Mouse (Mus musculus): ENCODE results near the gene Gm49337.

Gm49337 gene

DNA sequence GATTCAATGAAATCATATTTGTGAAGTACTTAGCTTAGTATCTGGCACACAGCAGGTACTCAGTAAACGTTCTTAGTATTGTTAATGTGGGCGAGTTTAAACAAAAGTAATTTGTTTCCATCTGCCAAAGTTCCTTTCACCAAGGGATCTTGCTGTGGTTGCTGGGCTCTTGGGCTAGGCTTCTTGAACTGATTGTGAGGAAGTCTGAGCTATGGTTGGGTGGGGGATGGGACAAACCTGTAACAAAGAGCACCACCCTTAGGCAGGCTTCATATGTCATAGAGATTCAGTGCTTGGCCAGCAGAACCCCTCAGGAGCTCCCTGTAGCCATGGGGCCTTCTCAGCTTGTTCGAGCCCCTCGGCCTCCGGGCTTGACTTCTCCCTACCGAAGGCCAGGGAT is at the start of gene Gm49337, which contains the start of gene 1700042G07Rik:
Gm49337 (plus strand) TSS at position 313 of the 400 bp plus-strand sequence.
1700042G07Rik (plus strand) TSS at position 301 of the 400 bp plus-strand sequence.
- no peak for DNase-seq

DNA sequence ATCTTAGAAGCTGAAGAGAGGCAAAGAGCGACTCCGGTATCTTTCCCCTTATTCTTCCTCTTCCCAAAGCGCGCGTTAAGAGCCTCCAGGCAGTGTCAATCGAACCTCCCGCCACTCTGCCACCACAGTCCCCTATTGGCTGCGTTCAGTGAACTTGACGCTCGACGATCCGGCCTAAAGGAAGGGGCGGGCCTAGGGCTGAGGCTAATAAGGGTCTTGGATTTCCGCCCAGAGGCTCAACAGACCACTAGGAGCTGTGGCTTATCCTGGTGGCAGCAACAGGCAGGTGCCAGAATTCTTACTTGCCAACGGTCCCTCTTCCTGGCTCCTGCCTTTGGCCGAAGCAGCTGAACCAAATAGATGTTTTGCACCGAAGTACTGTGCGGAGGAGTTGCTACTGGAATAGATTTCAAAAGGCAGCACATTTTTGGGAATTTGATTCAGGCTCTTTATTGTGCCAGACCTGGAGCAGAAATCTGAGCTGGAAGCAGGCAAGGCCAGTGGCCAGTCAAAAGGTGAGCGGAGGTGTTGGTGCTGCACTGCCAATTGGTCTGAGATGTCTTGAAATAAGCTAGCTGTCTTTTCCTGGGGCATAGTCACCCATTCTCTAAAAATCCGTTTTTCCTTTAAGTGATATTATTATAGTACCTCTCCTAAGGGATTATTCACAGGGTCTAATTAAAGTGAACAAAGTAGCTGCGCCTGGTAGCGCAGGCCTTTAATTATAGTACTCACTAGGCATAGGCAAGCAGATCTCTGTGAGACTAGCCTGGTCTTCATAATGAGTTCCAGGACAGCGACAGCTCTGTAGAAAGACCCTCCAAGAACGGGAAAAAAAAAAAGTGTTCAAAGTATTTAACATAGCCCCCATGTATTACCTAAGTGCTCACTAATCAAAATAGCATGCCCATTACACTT is 49.3 kb upstream of the Gm49337 start, which contains the start of the genes Rad54l and Pomgnt1:
Rad54l (minus strand) TSS at position 89 of the 918 bp plus-strand sequence.
Pomgnt1 (plus strand) TSS at position 239 of the 918 bp plus-strand sequence.
- DNase-seq = peak; percentile 68

DNA sequence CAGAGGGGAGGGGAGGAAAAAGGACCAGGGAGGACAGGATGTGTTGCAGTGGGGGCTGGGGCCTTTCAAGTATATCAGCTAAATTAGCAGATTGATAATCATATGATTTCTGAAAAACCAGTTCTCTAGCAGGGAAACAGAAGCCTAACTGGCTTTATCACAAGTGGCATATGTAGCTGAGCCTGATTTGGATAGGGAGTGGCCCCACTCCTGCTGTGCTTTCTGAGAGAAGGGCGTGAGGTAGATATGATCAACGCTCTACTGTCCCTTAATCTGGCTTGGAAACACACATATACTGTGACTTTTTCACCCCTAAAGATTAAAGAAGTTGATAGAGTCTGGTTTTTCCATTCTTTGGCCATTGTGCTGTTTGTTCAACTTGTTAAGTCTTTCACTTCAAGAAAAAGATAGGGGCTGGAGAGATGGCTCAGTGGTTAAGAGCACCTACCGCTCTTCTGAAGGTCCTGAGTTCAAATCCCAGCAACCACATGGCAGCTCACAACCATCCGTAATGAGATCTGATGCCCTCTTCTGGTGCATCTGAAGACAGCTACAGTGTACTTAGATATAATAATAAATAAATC is 47.3 kb upstream of the Gm49337 start:
- DNase-seq = no peak

DNA sequence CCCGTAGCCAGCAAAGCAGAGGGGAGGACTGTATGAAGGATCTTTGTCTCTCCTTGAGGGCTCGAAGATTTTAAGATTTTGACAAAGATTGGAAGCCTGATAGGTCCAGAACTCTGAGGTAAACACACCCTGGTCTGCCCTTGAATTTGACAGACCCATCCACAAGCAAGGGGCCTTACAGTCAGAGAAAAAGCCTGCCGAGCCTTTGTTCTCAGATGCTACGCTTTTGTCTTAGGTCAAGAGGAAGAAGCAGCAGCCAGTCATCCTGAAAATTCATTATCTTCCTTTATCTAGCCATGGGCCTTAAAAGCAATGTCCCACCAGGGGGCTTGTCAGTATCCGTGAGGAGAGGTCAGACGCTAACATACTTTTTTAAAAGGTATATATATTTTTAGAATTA is 45.2 kb upstream of the Gm49337 start:
- no peak for DNase-seq

DNA sequence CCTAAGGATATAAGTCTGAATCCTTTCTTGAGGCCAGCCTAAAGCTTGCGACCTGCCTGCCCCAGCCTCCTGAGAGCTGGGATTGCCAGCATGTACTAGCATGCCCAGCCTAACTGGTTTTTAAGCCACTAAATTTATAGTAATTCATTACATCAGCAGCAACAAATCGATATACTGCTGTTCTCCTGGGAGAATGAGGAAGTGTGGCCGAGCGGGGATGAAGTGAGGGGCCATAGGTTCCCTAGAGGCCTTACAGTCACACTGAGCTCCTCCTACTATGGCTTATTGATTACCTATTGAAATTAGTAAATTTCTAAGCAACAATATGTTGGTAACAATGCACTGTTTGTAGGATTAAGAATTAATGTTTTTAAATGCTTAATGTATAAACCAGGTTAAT is 40.1 kb upstream of the Gm49337 start:
- no peak for DNase-seq

DNA sequence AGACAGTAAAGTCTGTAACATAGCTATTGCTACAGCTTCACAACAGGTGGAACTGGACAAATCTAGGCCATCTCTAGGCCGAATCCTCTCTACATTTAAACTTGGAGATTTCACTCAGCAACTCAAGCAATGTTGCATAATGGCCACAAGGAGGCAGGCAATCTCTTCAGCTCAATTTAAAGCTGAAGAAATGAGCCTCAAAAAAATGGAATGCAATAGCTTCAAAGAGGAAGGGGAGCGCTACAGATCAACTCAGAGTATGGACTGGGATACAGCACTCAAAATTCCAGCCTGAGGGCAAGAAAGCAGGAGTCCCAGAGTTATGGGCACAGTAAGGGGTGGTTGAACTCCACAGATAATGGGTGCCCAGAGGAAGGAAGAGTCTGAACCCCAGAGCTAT is 38.2 kb upstream of the Gm49337 start:
- DNase-seq = no peak

DNA sequence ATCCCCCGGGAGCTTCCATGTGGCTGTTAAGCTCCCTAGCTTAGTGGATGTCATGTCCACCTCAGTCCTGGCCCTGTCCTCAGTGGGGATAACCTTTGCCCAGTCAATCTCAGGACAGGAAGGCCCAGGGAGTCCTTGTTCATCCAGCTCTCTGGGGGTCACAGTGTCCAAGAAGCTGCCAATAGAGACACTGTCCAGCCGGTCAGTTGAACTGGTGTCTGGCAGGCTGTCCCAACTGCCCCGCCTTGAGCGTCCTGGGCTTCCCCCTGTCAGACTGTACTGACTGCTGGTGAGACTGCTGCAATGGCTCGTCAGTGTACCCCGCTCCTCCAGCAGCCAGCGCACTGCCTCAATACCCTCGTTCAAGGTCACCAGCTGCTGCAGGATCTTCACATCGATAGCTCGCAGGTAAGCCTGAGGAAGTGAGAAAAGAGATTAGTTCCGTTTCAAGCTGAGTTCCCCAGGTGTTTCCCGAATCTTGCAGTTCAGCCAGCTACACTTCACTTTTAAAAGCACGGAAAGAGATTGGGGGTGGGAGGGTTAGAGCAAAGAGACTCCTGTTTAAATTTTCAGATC is 35.7 kb upstream of the Gm49337 start:
- DNase-seq = no peak

DNA sequence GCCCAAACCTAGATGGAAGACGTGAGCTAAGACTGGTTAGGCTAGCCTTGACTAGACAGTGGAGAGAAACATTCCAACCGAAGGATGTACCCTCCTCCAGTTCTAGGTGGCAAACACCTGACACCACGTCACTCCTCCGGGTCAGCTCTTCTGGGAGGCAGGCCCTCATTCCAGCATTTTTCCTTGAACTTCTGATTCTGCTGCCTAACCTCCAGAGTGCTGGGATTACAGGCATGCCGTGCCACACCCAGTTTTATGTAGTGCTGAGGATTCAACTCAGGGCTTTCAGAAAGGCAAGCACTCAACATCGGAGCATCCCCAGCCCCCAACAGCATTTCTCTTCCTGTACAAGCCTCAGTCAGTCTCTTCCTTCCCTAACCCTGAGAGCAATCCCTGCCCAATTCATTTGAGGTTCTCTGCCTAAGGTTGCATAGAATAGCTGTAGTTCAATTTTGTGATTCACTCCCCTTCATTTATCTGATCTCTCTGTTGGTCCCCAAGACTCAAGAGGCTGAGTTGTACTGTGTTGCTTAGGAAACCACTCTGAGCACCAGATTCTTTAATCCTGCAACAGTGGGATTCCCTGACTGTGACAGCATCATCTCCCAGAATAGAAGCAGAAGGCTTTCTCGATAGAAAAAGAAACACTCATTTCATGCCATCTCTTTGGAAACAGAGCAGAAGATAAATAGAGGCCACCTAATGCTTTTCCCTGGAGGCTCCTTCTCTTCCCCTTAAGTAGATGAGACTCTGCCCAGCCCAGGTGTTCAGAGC is 32.2 kb upstream of the Gm49337 start:
- DNase-seq = no peak

DNA sequence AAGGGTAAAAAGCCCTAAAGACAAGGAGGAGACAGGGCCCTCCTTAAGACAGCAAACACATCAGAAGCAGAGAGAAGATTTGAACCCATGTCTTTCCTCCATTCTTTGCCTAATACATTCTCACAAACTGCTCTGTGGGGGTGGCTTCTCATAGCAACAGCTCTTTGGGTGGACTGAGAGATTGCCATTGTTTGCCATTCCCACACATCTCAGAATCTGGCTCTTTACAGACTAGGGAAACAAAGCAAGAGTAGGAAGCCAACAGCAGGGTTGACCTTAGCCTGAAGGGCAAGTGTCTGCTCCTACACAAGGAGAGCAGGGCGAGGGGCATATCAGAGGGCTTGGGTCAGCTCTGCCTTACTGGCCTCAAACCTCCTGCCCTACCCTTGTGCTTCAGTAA is 31.4 kb upstream of the Gm49337 start:
- no peak for DNase-seq

DNA sequence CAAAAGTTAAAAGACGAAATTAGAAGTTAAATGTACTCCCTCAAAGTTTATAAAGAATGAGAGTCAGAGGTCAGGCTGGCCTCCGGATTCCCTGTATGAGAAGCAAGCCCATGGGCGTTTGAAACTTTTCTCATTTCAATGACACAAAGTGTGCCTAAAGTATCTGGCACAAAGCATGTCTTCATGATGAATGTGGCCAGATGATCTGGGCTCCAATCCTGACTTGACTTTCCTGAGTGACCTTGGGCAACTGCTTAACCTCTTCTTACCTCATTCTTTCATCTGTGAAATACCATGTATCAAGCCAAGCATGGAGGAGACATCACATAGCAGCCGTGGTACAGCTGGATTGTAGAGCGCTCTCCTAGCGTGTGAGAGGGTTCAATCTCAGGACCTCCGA is 30.9 kb upstream of the Gm49337 start:
- no peak for DNase-seq

DNA sequence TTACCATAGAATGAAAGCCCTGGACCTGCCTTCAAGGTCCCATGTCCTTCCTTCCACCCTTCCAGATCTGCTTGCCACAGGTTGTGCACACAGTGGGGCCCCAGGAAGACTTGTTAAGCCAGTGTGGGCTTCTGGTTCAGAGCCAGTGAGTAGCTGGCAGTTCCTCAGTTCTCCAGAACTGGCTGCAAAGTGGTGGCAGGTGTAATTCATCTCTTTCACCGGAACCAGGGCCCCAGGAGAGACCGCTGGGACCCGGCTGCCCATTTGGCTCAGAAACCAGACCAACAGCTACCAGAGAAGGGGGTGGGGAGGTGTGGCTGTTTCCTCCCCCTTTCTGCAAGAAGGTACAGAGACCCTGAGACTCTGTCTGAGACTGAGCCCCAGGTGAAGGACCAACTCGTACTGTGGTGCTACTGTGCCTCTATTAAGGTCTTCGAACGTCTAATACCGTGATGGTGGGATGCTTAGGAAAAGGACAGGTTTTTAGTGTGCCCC is 29.8 kb upstream of the Gm49337 start:
- peak; percentile 94 for DNase-seq

DNA sequence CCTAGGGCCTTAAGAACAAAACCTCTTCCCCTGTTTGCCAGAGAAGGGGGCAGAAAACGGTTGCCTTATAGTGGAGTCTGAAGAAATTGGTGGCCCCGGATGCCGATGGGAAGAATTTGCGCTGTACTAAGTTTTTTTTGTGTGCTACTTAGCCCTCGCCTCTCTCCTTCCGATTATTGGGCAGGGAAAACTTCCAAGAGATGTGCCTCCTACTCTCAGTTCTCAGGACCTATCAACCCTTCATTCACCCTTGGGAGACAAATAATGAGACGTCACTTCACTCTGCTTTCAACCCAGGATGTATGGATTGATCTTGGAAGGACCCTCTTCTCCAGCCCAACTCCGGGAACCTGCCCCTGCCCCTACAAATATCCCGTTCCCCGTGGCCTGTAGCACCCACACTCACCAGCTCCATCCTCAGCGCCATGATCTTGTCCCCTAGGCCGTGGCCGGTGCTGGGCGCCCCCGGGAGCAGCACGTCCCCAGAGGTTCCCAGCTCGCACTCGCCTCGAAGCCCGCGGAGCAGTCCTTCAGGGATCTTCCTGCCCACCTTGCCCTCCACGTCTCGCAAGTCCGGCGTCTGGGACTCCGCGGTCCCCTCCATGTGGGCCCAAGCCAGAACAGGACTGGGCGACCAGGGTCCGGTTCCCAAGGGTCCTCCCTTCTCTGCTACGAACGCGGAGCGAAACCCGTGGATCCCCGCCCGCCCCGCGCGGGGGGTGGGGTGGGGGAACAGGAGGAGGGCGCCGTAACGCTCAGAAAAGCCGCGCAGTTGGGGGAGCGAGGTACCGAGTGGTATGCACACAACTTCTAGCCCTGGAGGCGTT is 29.1 kb upstream of the Gm49337 start:
- peak; percentile 82 for DNase-seq

DNA sequence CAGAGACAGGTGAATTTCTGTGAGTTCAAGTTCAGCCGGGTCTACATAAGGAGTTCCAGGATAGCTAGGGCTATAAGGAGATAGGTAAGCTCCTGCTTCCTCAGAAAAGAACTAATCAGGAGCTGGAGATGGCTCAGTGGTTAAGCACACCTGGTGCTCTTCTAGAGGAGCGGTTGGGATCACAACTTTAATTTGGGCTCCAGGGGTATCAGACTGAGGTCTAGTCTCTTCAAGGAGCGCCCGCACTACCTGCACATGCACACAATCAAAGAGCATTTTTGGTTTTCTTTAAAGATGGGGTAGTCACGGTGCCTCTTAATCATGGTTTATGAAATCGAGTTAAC is 23.4 kb upstream of the Gm49337 start:
- DNase-seq = no peak

DNA sequence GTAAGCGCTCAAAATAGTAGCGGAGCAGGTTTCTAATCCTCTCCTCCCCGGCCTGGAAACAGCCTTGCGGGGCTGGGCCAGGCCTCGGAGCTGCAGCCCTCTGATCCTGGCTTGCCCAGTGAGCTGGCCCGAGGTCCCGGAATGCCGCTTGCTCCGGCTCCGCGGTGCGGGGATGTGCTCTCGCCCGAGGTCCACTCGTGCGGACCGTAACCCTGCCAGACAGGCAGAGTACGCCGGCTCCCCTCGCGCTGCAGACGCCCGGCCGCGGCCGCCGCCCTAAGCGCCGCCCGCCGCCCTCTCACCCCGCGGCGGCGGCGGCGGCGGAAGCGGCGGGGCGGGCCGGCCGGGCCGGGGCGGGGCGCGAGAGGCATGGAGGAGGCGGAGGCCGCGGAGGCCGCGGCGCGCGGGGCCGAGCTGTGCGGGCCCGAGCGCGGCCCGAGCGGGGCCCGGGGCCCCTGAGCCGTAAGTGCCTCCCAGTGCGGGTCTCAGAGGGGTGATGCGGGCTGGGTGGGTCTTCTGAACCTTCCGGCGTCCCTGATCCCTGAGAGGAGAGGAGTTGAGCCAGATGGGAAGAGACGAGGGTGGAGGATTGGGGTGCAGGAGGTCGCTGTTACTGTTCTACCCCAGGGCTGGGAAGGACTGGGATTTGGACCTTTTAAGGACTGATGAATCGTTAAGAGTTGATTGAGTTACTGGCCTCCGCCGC is 22.9 kb upstream of the Gm49337 start:
- peak; percentile 65 for DNase-seq

DNA sequence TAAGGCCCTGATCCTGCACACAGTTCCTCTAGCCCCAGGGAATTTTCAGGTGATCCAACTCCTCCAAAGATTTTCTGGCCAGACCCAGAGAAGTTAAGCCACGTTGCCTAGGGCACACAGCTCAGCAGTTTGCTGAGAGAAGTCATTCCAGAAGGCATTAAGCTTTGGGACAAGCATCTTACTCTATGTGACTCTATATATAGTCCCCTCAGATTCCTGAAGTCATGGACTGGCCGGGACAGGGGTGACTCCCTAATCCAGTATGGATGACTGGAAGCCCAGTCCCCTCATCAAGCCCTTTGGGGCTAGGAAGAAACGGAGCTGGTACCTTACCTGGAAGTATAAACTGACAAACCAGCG is 22.3 kb upstream of the Gm49337 start:
- no peak for DNase-seq

DNA sequence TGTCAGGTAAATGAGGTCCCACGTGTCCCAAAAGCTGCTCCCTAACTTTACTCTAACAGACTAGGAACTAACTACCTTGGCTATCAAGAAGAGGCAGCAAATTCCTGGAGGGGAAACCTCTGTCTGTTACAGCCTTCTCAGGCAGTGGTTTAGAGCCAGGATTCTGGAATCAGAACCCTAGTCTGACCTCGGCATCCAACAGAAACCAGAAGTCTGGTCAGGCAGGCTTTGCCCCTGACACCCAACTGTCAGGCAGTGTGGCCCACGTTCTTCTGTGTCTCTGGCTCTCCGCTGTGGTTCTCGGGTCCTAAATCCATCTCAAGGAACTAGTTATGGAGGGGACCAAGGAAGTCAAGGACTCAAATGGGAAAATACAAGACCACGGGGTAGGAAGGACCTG is 21.9 kb upstream of the Gm49337 start, which contains the start of gene Lurap1:
Lurap1 (minus strand) TSS at position 101 of the 400 bp plus-strand sequence.
- no peak for DNase-seq

DNA sequence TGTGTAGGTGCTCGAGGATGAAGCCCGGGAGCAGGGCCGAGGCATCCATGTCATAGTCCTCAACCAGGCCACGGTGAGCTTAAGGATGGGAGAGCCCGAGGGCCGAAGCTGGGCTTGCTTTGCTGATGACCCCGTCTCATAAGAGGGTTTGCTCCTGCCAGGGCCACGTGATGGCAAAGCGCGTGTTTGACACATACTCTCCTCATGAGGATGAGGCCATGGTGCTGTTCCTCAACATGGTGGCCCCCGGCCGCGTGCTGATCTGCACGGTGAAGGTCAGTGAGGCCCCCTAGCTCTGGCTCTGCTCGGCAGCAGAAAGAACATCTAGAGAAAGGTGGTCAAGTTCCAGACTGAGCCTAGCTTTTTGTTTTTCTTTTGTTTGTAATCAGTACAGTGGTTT is 20.5 kb upstream of the Gm49337 start:
- no peak for DNase-seq

DNA sequence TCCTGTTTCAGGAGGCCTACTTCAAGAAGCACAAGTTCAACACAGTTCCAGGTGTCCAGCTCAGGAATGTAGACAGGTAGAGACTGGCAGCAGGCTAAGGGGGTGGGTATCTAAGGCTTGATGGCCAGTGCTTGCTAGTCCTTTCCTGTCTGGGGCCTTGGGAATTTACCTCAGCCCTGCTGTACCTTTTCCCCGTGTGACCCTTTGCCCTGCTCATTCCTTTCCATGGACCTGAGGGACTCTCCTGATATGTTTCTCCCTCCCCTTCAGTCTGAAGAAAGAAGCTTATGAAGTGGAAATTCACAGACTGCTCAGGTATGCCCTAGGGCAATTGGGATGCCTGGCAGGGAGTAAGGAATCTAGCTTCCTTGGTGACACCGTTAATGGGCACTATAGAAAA is 15.3 kb upstream of the Gm49337 start:
- DNase-seq = no peak

DNA sequence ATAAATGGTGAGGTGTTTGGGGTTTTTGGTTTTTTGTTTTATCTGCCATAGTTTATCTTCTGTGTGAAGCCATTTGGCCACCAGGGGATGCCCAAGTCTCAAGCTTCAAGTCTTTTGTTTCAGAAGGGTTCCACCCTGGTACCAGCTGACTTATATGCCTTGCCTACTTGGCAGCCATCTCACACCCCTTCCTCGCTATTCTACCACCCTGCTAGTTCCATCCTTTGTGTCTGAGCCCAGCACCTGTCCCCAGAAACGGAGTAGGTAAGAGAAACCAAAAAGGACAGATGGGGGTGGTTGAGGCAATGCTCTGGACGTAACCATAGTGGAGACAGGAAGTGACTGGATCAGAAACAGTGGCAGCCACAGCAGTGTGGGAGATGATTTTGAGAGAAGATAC is 13.3 kb upstream of the Gm49337 start:
- DNase-seq = no peak

DNA sequence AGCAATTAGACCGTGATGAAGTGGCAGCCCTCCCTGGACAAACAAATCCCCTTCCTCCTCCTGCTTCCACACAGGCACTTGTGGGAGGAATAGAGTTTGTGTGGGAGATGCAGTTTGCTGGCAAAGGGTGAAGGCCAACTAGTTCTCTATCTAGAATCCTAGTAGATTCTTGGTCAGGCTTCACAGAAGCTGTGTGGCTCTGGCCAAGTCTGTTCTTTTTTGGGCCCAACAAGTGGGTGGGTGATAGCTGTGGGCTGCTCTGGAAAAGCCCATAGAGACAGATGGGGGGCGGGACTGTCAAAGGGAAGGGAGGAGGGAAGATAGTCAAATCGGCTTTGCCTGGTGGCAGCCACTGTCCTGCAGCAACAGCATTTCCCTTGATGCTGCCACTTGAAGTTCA is 12.4 kb upstream of the Gm49337 start:
- no peak for DNase-seq

DNA sequence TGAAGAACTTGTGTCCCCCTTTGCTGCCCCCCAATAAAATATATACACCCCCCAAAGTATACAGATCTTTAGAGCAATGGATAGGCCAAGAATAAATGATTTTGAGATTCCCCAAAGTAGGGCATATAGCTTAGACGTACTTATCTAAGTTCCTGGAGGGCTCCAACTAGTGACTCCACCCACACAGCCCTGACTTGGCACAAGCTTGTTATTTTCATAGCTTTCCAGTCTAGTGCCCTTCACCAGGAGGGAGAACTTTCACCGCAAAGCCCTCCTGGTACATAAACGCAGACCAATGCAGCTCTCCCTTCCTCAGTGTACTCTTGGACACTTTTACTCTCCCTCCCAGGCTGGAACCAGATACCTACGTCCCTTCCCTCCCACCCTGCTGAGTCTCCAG is 11.0 kb upstream of the Gm49337 start:
- no peak for DNase-seq
